Mouse (Mus musculus) layer of hippocampus, adult 8-10 months (tissue): Measurements from ENCODE around the gene Acvrl1. TPM values are rescaled to one million over a fixed set of nuclear protein-coding genes. Genes with fewer than 3 reads are reported as not detected.
"Not testable (repeated sequence)": the region's sequence is repeated elsewhere in the genome, so short reads cannot be mapped to it uniquely, and the experiment has no call there.

ENCODE experiments used
- DNase-seq, 2 experiments: peaks; one replicate each; pipeline ENCODE4 v3.0.0; 2022; ENCODE audit warnings: low spot score in 2 of 2
- total RNA-seq, 4 experiments: library from RNA; stranded (reverse); gene quantifications; 2 replicates each; pipeline ENCODE4 v1.2.4; 2022

The Acvrl1 gene
- total RNA-seq, 4 experiments from 2014 or later: 14.1 to 16.5 (median 14.9) TPM

- DNase-seq: no peak
Measured at GRCm38 (mm10) chr15:101107906-101108671, 20.2 kb upstream of the Acvrl1 start.

- no peak for DNase-seq
Measured at GRCm38 (mm10) chr15:101113176-101113575, 15.1 kb upstream of the Acvrl1 start.

GRCm38 (mm10) chr15:101113778-101114177 is 14.5 kb upstream of the Acvrl1 start:
- DNase-seq: not testable (repeated sequence)

GRCm38 (mm10) chr15:101115511-101116110 is 12.7 kb upstream of the Acvrl1 start, which contains the start of gene Ankrd33:
Ankrd33 (plus strand) TSS chr15:101115755.
- no peak for DNase-seq

- no peak for DNase-seq
Measured at GRCm38 (mm10) chr15:101118399-101119125, 9.8 kb upstream of the Acvrl1 start.

DNA sequence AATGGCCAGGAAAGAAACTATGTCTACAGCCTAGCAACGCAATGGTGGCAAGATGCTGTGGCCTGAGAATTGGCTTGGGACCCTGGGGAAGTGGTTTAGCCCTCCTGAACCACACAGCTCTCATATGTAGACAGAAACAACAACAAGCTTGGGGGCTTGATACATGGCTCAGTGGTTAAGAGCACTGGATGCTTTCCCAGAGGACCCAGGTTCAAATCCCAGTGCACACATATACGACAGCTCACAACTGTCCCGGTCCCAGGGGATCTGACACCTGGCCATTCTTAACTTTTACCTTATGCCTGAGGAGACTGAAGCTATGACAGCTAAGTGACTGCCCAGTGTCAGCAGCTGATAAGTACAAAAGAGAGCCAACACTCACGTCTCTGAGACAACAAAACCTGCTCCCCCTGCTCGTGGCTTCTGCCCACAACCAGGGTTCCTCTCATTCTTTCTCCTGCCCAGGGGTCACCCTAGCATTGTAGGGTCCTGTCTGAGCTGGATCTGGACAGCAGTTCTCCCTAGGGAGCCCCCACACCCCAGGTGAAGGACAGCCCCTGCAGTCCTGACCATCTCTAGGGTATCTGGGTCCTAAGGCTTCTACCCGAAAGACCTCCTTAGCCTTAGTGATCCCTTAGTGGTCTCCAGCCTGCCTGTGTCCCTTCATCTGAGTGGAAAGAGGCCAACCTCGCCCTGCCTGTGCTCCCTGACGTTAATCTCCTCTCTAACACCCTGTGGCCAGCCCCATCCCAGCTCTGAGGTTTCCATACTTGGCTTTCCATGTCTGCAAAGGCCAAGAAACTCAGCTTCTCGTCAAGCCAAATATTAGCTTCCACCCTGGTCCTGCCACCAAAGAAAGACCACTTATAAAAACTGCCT is 6.7 kb upstream of the Acvrl1 start:
- DNase-seq: no peak

DNA sequence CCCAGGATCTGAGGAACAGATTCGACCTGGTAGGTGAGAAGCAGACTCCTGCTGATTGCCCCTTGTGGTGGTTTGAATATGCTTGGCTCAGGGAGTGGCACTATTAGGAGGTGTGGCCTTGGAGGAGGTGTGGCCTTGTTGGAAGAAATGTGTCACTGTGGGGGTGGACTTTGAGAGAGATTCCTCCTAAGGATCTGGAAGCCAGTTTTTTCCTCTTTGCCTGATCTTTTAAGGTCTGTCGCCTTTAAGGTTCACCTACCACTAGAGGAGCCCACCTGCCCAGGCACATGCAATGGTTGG is 6.1 kb upstream of the Acvrl1 start:
- no peak for DNase-seq

DNA sequence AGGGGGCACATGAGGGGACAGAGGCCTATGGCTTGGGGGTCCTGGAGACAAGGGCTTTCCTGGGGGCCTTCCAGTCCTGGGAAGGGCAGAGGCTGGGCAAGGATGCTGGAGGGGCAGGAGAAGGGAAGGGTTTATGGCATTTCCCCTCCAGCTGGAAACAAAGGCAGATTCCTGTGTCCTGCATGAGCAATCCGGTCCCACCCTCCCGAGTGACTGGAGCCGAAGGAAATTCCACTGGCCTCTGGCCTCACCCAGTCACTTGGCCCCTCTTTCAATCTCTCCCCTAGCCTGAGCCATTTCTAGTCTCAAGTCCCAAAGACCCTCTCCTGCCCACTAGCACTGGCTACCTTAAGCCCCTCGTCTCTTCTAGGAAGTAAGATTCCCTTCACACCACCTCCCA is 5.1 kb upstream of the Acvrl1 start:
- DNase-seq: no peak

- DNase-seq: no peak
Measured at GRCm38 (mm10) chr15:101125561-101125960, 2.8 kb upstream of the Acvrl1 start.

DNA sequence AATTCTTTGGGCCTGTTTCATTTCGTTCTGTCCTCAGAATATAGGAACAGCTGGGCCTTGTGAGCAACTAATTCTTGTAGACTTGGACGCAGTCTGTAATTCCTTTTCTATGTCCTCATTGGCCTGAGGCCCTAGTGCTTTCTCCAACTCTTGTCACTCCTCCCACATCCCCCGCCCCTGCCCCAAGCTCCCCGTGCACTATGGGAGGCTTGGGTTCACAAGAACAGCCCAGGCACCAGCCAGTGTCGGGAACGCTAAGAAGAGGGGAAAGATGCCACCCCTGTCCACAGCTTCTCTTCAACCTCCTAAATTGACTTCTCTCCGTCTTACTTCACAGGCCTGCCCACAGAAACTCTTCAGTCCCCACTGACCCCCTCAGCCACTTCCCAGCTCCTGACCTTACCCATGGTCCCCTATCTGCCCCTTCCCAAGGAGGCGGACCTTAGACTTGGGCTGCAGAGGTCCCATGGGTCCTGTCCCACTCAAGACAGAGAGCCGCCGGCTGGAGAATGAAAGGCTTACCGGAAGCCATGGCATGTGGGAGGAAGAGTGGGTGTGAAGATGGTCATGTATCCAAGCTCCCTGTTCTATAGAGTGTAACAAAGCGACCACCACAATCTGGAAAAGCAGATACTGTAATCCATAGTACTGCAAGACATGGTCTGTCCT is 1.3 kb upstream of the Acvrl1 start:
- no peak for DNase-seq

GRCm38 (mm10) chr15:101129412-101129811 is 1.1 kb downstream of the Acvrl1 start:
- no peak for DNase-seq

GRCm38 (mm10) chr15:101131498-101131897 is 3.2 kb downstream of the Acvrl1 start:
- DNase-seq: no peak

DNA sequence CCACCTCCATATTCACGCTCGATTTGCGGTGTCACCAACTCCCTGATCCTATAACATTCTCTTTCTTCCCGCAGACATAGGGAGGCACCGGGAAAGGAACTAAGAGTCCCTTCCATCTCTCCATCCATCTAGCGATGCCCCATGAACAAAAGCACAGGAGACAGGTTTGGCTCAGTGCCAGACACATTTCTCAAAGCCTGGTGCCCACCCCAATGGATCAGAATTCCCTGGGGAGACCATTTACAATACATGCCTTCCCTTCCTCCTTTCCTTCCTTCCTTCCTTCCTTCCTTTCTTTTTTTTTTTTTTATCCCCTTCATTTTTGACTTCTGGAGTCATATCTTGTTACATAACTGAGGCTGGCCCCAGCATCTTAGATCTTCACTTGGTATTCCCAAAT is 3.7 kb downstream of the Acvrl1 start:
- DNase-seq: no peak

GRCm38 (mm10) chr15:101132761-101133160 is 4.4 kb downstream of the Acvrl1 start:
- no peak for DNase-seq

DNA sequence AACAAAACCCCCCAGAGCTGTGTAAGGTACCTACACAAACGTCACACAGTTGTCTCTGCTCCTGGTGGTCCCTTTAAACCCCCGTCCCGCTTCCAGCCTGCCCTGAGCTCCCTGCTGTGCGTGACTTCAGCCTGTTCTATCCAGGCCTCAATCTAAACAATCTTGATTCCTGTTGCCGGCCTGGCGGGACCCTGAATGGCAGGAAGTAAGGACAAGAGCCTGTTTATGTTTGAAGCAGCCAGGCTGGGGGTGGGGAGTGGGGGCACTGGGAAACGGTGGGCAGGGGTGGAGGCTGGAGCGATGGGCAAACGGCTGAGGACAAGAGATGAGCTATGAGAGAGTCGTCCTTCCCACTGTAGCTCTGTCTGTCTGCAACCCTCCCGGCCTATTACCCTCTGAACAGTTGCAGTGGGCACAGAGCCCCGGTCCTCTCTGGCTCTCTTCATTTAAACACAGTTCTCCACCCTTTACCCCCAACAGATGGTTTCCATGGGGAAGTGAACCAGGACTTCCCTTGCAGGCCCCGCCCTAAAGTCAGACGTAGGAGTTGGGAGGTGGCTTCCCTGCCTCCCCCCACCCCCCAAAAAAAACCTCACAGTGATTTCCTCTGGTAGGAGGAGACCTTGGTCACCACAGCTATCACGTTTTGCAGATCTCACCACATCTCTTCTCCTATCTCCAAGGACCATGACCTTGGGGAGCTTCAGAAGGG is 5.8 kb downstream of the Acvrl1 start:
- no peak for DNase-seq

GRCm38 (mm10) chr15:101135405-101135804 is 7.1 kb downstream of the Acvrl1 start:
- no peak for DNase-seq

GRCm38 (mm10) chr15:101137455-101137854 is 9.1 kb downstream of the Acvrl1 start:
- no peak for DNase-seq

DNA sequence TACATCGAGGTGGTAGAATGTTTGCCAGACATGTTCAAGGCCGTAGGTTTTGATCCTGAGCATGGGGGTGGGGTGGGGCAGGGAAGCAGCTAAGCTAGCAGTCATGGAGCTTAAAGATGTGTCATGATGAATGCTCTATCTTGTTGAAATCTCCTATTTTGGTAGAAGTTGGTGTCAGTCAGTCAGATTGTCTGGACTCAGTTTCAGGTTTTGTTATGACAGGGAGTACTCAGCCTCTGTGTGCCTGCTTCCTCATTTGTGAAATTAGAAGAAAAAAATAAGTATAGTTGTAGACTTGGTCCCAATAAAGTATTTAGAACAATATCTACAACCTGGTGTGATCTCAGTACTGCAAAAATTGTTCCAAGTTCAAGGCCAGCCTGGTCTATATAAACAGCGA is 10.4 kb downstream of the Acvrl1 start:
- no peak for DNase-seq

- no peak for DNase-seq
Measured at GRCm38 (mm10) chr15:101139885-101140284, 11.6 kb downstream of the Acvrl1 start.

- DNase-seq: no peak
Measured at GRCm38 (mm10) chr15:101140587-101140986, 12.3 kb downstream of the Acvrl1 start.
